Mouse (Mus musculus) heart, embryonic 12.5 days (tissue): ENCODE results near the gene Slc18a3. TPM values are rescaled to one million over a fixed set of nuclear protein-coding genes. Genes with fewer than 3 reads are reported as not detected.

ENCODE experiments used
- ATAC-seq: fragments of 200-750 bp; cut with Nextera tagmentation; 2 replicates; pipeline ENCODE4 v1.8.0; 2017; ENCODE audit warnings: moderate TSS enrichment, moderate library complexity; ENCODE audit not compliant: insufficient number of reproducible peaks, low FRiP score
- H3K27ac ChIP-seq: fragments of 300-500 bp; sonication (generic); 2 replicates; pipeline ENCODE4 v1.5.1; 2016; ENCODE audit warnings: mild to moderate bottlenecking, moderate library complexity; ENCODE audit not compliant: poor library complexity, severe bottlenecking
- H3K27me3 ChIP-seq: fragments of 300-500 bp; sonication (generic); replicated peaks from 2 replicates; pipeline ENCODE4 v1.6.1; 2016; ENCODE audit warnings: mild to moderate bottlenecking, moderate library complexity
- H3K36me3 ChIP-seq: fragments of 300-500 bp; sonication (generic); 2 replicates; pipeline ENCODE4 v1.6.1; 2016; ENCODE audit warnings: mild to moderate bottlenecking, moderate library complexity
- H3K4me1 ChIP-seq: fragments of 300-500 bp; sonication (generic); replicated peaks from 2 replicates; pipeline ENCODE4 v1.6.1; 2016; ENCODE audit warnings: mild to moderate bottlenecking
- H3K4me2 ChIP-seq: fragments of 300-500 bp; sonication (generic); 2 replicates; pipeline ENCODE4 v1.6.1; 2016; ENCODE audit warnings: mild to moderate bottlenecking, moderate library complexity
- H3K4me3 ChIP-seq: fragments of 300-500 bp; sonication (generic); 2 replicates; pipeline ENCODE4 v1.5.1; 2016; ENCODE audit warnings: mild to moderate bottlenecking
- H3K9ac ChIP-seq: fragments of 300-500 bp; sonication (generic); 2 replicates; pipeline ENCODE4 v1.6.1; 2016; ENCODE audit warnings: mild to moderate bottlenecking, moderate library complexity
- H3K9me3 ChIP-seq: fragments of 300-500 bp; sonication (generic); replicated peaks from 2 replicates; pipeline ENCODE4 v1.6.1; 2016; ENCODE audit warnings: mild to moderate bottlenecking, moderate library complexity
- WGBS: fragments of 180-500 bp; shearing (Covaris S2); methylation state at CpG from one replicate; pipeline ENCODE4 v1.1.7; 2016; 5-methylcytosine and 5-hydroxymethylcytosine counted together
- polyA plus RNA-seq: library from polyadenylated mRNA; unstranded; fragments of >200 nt; fragmentation: Nextera tagmentation; extraction: Ambion mirVana; gene quantifications from 2 replicates; pipeline ENCODE4 v1.2.1, GENCODE M21; 2016

Slc18a3 gene
- polyA plus RNA-seq, 1 experiment from 2014 or later = 0.15 TPM

GRCm38 (mm10) chr14:32496115-32496850 is 31.6 kb upstream of the Slc18a3 start:
- no peak for ATAC-seq
- no peak overlapping the region for H3K9ac ChIP-seq
- 56% methylated on average over 8 of the region's 8 CpGs for WGBS

GRCm38 (mm10) chr14:32492521-32492920 is 27.9 kb upstream of the Slc18a3 start:
- Histone ChIP-seq H3K27ac (no peak overlapping the region), H3K9ac (no peak overlapping the region), H3K9me3 (peaks cover 3% of the 10 kb centered on the region; the same call in 1 of the 2 replicates), H3K27me3 (peaks cover 18% of the 10 kb centered on the region), H3K4me3 (0 out of 2 replicates have a peak overlapping the region, but pooled peaks have one; percentile 15), H3K4me1 (0 out of 2 replicates have a peak, but pooled peaks cover 3% of the 10 kb centered on the region), H3K36me3 (no peaks in the 10 kb centered on the region), H3K4me2 (peak overlapping the region; percentile 56)
- WGBS = 22% methylated on average over 13 of the region's 13 CpGs
- no peak for ATAC-seq

More at GRCm38 (mm10) chr14:32496115-32496850, 31.6 kb upstream of the Slc18a3 start:
- H3K4me2 ChIP-seq = no peak overlapping the region
- peaks cover 18% of the 10 kb centered on the region for H3K27me3 ChIP-seq
- no peak overlapping the region for H3K27ac ChIP-seq
- H3K36me3 ChIP-seq = no peaks in the 10 kb centered on the region
- 0 out of 2 replicates have a peak, but pooled peaks cover 3% of the 10 kb centered on the region for H3K4me1 ChIP-seq
- no peak overlapping the region for H3K4me3 ChIP-seq
- no peaks in the 10 kb centered on the region for H3K9me3 ChIP-seq

- no peak overlapping the region for H3K9ac ChIP-seq
- H3K4me3 ChIP-seq = no peak overlapping the region
- 10% methylated on average over 3 of the region's 3 CpGs for WGBS
- H3K4me1 ChIP-seq = no peaks in the 10 kb centered on the region
- H3K27me3 ChIP-seq = peaks cover 21% of the 10 kb centered on the region
- H3K36me3 ChIP-seq = no peaks in the 10 kb centered on the region
- no peak overlapping the region for H3K4me2 ChIP-seq
- H3K9me3 ChIP-seq = no peaks in the 10 kb centered on the region
- H3K27ac ChIP-seq = no peak overlapping the region
- ATAC-seq = no peak
Observed at GRCm38 (mm10) chr14:32482061-32482460, 17.4 kb upstream of the Slc18a3 start.

- no peaks in the 10 kb centered on the region for H3K4me1 ChIP-seq
- WGBS = 48% methylated on average over 1 of the region's 1 CpGs
- H3K27ac ChIP-seq = no peak overlapping the region
- no peak overlapping the region for H3K9ac ChIP-seq
- H3K9me3 ChIP-seq = no peaks in the 10 kb centered on the region
- peaks cover 12% of the 10 kb centered on the region; the same call in 1 of the 2 replicates for H3K27me3 ChIP-seq
- no peak overlapping the region for H3K4me3 ChIP-seq
- ATAC-seq = 0 out of 2 replicates have a peak, but pooled peaks have one; percentile 11
- no peaks in the 10 kb centered on the region for H3K36me3 ChIP-seq
- H3K4me2 ChIP-seq = no peak overlapping the region
Observed at GRCm38 (mm10) chr14:32477581-32477980, 12.9 kb upstream of the Slc18a3 start.

- Histone ChIP-seq H3K36me3 (no peaks in the 10 kb centered on the region), H3K9ac (no peak overlapping the region), H3K4me2 (no peak overlapping the region), H3K27ac (no peak overlapping the region), H3K27me3 (peaks cover 12% of the 10 kb centered on the region; the same call in 1 of the 2 replicates), H3K4me1 (no peaks in the 10 kb centered on the region), H3K9me3 (no peaks in the 10 kb centered on the region), H3K4me3 (no peak overlapping the region)
- ATAC-seq = no peak
- WGBS = 70% methylated on average over 6 of the region's 6 CpGs
Observed at GRCm38 (mm10) chr14:32476559-32476958, 11.9 kb upstream of the Slc18a3 start.

GRCm38 (mm10) chr14:32472996-32473395 is 8.3 kb upstream of the Slc18a3 start:
- H3K4me2 ChIP-seq = no peak overlapping the region
- H3K27ac ChIP-seq = no peak overlapping the region
- H3K9me3 ChIP-seq = no peaks in the 10 kb centered on the region
- ATAC-seq = no peak
- H3K4me3 ChIP-seq = no peak overlapping the region
- no peaks in the 10 kb centered on the region for H3K36me3 ChIP-seq
- H3K9ac ChIP-seq = no peak overlapping the region
- WGBS = 10% methylated on average over 4 of the region's 4 CpGs
- peaks cover 26% of the 10 kb centered on the region for H3K27me3 ChIP-seq
- H3K4me1 ChIP-seq = no peaks in the 10 kb centered on the region

- Histone ChIP-seq H3K36me3 (no peaks in the 10 kb centered on the region), H3K9ac (no peak overlapping the region), H3K27ac (no peak overlapping the region), H3K4me2 (no peak overlapping the region), H3K27me3 (peaks cover 65% of the 10 kb centered on the region), H3K4me1 (peaks cover 26% of the 10 kb centered on the region), H3K4me3 (no peak overlapping the region), H3K9me3 (no peaks in the 10 kb centered on the region)
- no peak for ATAC-seq
- WGBS = 7% methylated on average over 5 of the region's 5 CpGs
Observed at GRCm38 (mm10) chr14:32467606-32468005, 3.0 kb upstream of the Slc18a3 start.

- H3K4me2 ChIP-seq = peak within 1 kb of the TSS; percentile 64
- no peak within 1 kb of the TSS for H3K9ac ChIP-seq
- no peak for ATAC-seq
- H3K4me1 ChIP-seq = peaks cover 26% of the 10 kb centered on the region
- peaks cover 82% of the 10 kb centered on the region for H3K27me3 ChIP-seq
- WGBS = 10% methylated on average over 13 of the region's 13 CpGs
- no peaks in the 10 kb centered on the region for H3K36me3 ChIP-seq
- peak within 1 kb of the TSS; percentile 42 for H3K4me3 ChIP-seq
- no peaks in the 10 kb centered on the region for H3K9me3 ChIP-seq
- no peak within 1 kb of the TSS for H3K27ac ChIP-seq
Observed at GRCm38 (mm10) chr14:32465889-32466288, 1.2 kb upstream of the Slc18a3 start, which contains the start of gene Chat. Gene Chat, minus strand, starts transcription at chr14:32465989.

- Histone ChIP-seq H3K4me2 (peak overlapping the region; percentile 64; the same call in 1 of the 2 replicates), H3K9ac (no peak overlapping the region), H3K36me3 (no peaks in the 10 kb centered on the region), H3K9me3 (no peaks in the 10 kb centered on the region), H3K27me3 (peaks cover 86% of the 10 kb centered on the region), H3K4me3 (peak overlapping the region; percentile 42; the same call in 1 of the 2 replicates), H3K27ac (no peak overlapping the region), H3K4me1 (peaks cover 26% of the 10 kb centered on the region)
- WGBS = 4% methylated on average over 7 of the region's 11 CpGs
- ATAC-seq = no peak
Observed at GRCm38 (mm10) chr14:32465506-32465870, 838 bp upstream of the Slc18a3 start.

- H3K4me3 ChIP-seq = peak overlapping the region; percentile 42; the same call in 1 of the 2 replicates
- H3K9ac ChIP-seq = no peak overlapping the region
- ATAC-seq = no peak
- H3K9me3 ChIP-seq = no peaks in the 10 kb centered on the region
- H3K27me3 ChIP-seq = peaks cover 97% of the 10 kb centered on the region
- no peak overlapping the region for H3K27ac ChIP-seq
- no peaks in the 10 kb centered on the region for H3K36me3 ChIP-seq
- peaks cover 26% of the 10 kb centered on the region for H3K4me1 ChIP-seq
- 4% methylated on average over 74 of the region's 74 CpGs for WGBS
- peak overlapping the region; percentile 64 for H3K4me2 ChIP-seq
Observed at GRCm38 (mm10) chr14:32463211-32464040, 1.2 kb downstream of the Slc18a3 start.

GRCm38 (mm10) chr14:32452552-32452951 is 12.1 kb downstream of the Slc18a3 start:
- peaks cover 65% of the 10 kb centered on the region for H3K27me3 ChIP-seq
- no peaks in the 10 kb centered on the region for H3K9me3 ChIP-seq
- no peak overlapping the region for H3K4me2 ChIP-seq
- H3K4me1 ChIP-seq = no peaks in the 10 kb centered on the region
- 5% methylated on average over 4 of the region's 4 CpGs for WGBS
- H3K36me3 ChIP-seq = no peaks in the 10 kb centered on the region
- H3K4me3 ChIP-seq = no peak overlapping the region
- H3K9ac ChIP-seq = no peak overlapping the region
- no peak for ATAC-seq
- H3K27ac ChIP-seq = no peak overlapping the region
